Mouse (Mus musculus): ENCODE results near the gene Gm6460. TPM values are rescaled to one million over a fixed set of nuclear protein-coding genes. Genes with fewer than 3 reads are reported as not detected.
"Not testable (repeated sequence)": the region's sequence is repeated elsewhere in the genome, so short reads cannot be mapped to it uniquely, and the experiment has no call there.

The Gm6460 gene
- total RNA-seq (2014; fragmentation: Nextera tagmentation), result not detected in 2 replicates
- total RNA-seq (2017), result not detected in 2 replicates

DNA sequence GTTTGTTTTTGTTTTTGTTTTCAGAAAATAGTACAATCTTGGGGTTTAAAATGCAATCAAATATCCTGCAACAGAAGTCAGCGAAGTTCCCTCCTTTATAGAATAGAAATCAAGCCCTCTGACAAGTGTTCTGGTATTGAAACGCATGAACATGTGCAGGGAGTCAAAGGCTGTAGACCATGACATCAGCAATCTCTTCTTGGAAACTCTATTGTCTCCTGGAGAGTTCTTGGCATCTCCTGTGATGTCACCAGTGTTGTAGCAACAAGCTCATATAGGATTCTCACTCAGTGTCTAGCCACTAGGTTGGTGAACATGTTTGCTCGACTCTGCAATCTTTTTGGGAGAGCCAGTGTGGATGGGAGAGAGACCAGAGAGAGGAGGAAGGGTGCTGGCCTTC is at the start of gene Gm6460:
Gene Gm6460 (plus strand): TSS at position 301 of the 400 bp plus-strand sequence.
- ATAC-seq (replicated peaks; ENCODE audit: poor library complexity, severe bottlenecking), result not testable (repeated sequence)

Other genes with a start within 250 kb of the Gm6460 start
- not detected in 2 replicates for gene Gm8897, start 178.5 kb upstream of the Gm6460 start, total RNA-seq (2014; fragmentation: Nextera tagmentation)
- gene Gm8897, start 178.5 kb upstream of the Gm6460 start, total RNA-seq (2017), result not detected in 2 replicates
- not detected in 2 replicates for gene Gm8906, start 92.2 kb upstream of the Gm6460 start, total RNA-seq (2014; fragmentation: Nextera tagmentation)
- gene Gm8906, start 92.2 kb upstream of the Gm6460 start, total RNA-seq (2017), result not detected in 2 replicates
- gene Gm8922, start 87.0 kb downstream of the Gm6460 start, total RNA-seq (2014; fragmentation: Nextera tagmentation), result not detected in 2 replicates
- gene Gm8922, start 87.0 kb downstream of the Gm6460 start, total RNA-seq (2017), result not detected in 2 replicates
- gene Gm8926, start 175.6 kb downstream of the Gm6460 start, total RNA-seq (2014; fragmentation: Nextera tagmentation), result not detected in 2 replicates
- gene Gm8926, start 175.6 kb downstream of the Gm6460 start, total RNA-seq (2017), result not detected in 2 replicates

Data from granulocyte monocyte progenitor cell, adult 5-6 weeks (primary cell).